Mouse (Mus musculus) frontal cortex, postnatal 14 days (tissue): ENCODE results near the gene Abcd1.
"Not testable (repeated sequence)": the region's sequence is repeated elsewhere in the genome, so short reads cannot be mapped to it uniquely, and the experiment has no call there.

ENCODE experiments used
- DNase-seq, 2 experiments: peaks; one replicate each; pipeline ENCODE4 v3.0.0; 2022; ENCODE audit warnings: low spot score in 2 of 2

Abcd1 gene

DNA sequence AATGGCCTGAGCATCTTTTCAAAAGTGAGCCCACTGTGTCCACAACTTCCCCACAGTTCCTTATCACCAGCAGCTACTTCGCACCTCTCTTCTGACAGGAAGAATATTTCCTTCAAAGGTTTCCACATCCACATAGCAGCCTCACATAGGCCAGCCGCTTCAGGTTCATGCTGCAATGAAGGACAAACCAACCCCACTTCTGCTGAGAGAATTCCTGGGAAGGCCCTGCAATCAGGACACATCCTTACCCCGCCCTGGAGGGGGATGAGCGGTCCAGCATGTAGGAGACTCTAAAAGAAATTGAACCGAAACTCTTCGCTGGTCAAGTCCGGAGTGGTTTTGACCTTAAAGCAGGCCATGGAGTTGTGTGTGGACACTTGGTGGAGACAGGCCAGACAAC lies 23.4 kb downstream of the Abcd1 start:
- DNase-seq = not testable (repeated sequence)

DNA sequence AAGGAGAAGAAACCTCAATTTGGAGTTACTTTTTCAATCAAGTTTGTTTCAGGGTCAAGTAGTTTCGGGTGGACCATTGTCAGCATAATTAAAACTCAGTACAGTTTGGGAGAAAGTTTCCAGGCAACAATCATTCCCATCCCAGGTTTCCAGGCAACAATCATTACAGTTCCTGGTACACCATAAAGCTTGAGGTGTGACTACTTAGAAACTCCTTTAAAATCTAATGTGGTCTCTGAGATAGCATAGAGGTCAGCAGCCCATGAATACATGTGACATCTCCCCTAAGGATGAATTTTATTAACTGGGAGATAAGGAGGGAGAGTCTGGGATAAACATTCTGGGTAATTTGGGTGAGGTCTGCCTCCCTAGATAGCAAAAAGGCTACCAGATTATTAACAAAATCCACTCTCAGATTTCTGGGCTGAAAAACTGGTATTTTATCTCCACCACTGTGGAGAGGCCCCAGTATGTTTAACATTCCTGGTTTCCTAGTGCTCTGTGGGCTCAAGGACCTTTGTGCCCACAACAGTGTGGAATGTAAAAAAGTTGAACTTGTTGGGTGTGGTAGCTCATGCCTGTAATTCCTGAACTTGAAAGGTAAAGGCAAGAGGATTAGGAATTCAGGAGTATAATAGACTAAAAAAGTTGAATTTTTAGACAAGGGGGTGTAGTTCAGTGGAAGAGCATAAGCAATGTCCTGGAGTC lies 28.5 kb downstream of the Abcd1 start:
- no peak for DNase-seq

DNA sequence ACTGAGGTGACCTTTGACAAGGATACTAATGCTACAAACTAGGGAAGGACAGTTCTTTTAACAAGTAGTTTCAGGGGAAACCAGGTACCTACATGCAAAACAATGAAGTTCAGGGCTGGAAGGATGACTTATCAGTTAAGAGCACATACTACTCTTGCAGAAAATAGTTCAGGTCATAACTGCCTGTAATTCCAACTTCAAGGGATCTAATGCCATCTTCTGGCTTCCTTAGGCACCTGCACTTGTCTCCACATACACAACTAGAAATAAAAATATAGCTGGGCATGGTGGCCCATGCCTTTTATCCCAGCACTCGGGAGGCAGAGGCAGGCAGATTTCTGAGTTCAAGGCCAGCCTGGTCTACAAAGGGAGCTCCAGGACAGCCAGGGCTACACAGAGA lies 32.6 kb downstream of the Abcd1 start:
- no peak for DNase-seq

DNA sequence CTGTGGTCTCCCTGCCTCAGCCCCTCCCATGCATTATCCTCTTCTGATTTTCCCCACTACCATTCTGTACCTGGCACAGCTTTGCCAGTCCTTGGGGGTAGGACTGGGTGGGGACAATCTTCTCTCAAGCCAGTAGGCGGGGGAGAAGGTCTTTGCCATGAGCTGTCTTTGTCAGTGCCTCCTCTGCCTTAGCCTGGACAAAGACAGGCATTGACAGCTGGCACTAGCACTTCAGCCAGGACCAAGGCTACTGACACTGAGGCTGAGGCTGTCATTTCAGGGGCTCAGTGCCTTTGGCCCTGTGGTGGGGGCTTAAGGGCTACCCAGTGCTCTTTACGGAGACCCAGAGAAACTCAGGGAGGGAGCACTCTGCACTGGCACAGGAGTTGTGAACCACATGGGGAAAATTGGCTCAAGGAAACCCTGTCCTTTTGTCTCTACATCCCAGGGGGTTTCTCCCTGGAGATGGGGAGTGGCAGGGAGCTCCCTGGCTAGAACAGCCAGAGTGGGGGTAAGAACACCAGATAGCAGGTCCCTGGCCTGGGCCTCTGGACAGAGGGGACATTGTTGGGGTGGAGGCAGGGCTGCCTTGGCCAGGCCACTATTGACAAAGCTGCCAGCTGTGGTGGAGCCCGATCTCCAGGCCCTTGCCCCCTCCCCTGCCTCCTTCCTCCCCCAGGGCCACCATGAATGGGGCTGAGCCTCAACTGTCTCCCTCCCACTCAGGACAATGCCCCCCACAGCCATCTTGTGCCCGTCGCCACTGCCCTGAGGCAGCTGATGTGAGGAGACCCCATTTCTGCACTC lies 40.1 kb downstream of the Abcd1 start, which contains the start of gene Plxnb3:
Gene Plxnb3 (plus strand): TSS at position 757 of the 807 bp plus-strand sequence.
- no peak for DNase-seq

DNA sequence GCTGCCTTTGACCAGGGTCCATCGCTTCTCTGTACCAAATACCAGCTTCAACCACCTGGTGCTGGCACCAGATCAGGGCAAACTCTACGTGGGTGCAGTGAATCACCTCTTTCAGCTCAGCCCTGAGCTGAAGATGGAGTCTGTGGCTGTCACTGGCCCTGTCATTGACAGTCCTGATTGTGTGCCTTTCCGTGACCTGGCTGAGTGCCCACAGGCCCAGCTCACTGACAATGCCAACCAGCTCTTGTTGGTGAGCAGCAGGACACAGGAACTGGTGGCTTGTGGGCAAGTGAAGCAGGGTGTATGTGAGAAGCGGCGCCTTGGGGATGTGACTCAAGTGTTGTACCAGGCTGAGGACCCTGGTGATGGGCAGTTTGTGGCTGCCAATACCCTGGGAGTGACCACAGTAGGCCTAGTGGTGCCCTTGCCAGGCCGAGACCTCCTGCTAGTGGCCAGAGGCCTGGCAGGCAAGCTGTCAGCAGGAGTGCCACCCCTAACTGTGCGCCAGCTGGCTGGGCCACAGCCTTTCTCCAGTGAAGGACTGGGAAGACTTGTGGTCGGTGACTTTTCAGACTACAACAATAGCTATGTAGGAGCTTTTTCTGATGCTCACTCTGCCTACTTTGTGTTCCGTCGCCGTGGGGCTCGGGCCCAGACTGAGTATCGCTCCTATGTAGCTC lies 42.4 kb downstream of the Abcd1 start:
- no peak for DNase-seq

DNA sequence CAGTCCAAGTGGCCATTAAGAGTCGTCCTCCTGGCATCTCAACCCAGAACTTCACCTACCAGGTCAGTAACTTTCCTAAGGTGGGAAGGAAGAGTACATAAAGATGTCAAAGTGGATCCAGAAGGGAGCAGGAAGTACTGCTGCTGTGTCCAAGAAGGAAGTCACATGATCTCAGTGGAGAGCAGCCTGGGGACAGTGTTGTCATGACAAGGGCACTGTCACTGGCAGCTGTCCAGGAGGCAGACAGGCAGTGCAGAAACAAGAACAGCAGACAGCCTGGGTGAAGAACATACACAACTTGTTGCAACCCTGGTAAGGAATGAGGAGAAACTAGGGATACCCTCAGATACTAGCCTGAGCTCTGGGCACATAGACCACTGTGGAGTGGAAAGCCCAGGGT lies 48.9 kb downstream of the Abcd1 start:
- DNase-seq = no peak

DNA sequence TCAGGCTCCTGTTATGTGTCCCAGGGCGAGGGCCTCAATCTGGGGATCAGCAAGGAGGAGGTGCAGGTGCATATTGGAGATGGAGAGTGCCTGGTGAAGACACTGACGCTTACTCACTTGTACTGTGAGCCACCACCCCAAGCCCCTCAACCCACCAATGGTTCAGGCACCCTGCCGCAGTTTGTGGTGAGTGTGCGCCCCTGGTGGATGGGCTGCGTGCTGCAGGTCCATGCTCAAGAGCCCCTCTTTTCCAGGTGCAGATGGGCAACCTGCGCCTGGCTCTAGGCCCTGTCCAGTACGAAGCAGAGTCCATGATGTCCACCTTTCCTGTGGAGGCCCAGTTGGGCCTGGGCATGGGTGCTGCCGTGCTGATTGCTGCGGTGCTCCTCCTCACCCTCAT lies 50.9 kb downstream of the Abcd1 start:
- no peak for DNase-seq

DNA sequence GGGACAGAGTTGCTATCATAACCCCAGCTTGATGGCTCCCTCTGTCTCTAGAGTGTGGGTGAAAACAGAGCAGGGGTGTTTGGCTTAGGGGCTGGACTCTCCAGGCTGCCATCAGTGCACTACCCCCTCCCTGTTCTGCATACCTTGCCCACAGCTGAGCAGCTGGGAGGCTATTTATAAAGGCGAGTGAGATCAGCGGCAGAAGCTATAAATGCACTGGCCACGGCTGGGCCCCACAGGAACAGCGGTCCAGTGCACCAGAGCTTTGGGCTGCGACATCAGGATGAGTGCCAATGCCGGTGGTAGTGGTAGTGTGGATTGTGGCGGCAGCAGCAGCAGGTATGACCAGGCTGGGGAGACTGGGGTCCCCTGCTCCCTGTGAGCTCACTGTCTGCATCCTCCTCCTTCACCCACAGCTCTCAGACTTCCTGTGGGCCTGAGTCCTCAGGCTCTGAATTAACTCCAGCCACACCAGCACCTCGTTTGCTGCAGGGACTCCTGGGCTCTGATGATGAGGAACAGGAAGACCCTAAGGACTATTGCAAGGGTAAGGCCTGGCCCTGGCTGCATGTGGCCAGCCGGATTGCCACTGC lies 57.9 kb downstream of the Abcd1 start, which contains the start of gene Srpk3:
Gene Srpk3 (plus strand): TSS at position 238 of the 593 bp plus-strand sequence.
- DNase-seq = no peak

DNA sequence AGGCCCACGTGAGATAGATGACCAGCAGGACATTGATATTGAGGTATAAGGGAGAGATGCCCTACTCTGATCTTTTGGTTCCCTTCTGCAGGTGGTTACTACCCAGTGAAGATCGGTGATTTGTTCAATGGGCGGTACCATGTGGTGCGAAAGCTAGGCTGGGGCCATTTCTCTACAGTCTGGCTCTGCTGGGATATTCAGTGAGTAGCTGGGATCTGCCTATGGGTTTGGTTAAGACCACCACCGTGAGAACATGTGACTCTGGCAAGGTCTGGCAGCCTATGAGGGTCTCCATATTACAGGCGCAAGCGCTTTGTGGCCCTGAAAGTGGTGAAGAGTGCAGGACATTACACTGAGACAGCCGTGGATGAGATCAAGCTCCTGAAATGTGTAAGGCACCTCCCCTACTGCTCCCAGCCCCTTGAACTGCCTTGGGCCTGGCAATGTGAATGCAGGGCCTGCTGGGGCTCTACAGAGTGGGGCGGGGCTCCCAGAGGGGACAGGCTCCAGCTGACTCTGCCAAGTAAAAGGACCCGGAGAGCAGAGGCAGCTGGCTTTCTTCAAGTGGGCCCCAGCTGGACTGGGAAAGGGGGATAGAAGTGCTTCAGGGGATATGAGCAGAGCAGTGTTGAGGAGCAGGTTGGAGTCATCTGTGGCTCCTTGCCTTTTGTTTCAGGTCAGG lies 58.5 kb downstream of the Abcd1 start:
- no peak for DNase-seq

DNA sequence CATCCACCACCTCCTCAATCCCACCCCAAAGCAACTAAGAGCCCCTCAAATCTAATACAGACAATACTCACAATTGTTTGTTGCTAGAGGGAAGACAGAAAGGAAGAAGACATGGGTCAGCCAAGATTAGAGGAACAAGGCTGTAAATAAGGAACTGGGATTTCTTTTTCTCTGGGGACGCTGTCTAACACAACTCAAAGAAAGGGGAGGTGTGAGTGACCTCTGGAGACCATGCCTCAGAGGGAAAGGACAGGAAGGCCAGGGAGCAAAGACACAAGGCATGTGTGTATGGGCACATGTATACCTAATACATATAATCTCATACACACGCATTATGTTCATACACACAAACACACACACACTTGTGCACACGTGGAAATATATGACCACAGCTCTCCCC lies 65.8 kb downstream of the Abcd1 start:
- no peak for DNase-seq

DNA sequence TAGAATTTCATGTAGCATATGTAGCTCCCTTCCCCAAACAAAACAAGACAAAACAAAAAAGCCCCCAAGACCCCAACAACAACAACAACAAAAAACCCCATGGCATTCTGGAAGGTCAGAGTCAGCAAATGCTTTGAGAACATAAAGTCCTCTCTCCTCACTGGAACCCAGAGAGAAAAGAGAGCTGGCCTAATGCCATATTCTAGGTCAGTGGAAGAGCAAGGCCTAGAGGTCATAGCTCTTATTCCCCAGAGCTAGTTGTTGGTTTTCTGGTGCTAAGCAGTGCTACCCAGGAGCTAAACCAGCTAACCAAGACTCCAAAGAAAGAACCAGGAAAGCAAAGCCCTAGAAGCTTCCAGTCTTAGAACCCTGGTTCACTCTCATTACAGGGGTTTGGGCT lies 69.3 kb downstream of the Abcd1 start:
- no peak for DNase-seq

DNA sequence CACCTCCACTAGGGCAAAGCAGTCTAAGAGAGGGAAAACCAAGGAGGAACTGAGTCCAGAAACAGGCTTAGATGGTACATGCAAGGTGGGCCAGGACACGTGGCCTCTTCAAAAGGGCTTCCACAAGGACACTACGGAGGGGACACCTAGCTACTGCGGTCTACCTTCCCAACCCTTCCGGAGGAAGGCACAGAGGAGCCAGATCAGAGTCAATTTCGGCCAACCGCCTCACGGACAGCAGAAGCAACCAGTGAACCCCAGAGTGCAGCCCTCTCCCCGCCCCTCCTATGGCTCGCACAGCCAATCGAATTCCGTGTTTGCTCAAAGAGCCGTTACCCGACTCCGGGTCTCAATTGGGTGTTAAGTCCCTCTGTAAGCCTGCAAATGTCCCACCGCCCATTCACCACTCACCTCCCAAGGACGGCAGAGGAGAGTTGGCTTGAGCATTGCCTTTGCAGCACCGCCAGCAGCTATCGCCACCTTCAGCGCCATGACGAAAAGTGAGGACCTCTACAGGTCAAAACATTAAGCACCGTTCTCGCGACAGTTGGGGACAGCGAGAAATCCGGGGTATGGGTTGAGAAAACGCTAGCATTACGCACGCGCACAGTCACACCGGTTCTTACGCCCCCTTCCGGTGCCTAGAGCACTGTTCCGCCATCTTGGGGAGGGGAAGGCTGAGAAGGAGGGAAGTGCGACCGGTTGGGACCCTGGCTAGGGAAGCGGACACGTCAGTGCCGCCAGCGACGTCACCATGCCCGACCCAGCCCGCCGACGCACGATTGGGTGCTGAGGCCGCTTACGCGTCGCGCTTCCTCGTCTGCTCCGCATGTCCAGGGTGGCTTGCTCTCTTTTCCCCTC lies 70.2 kb downstream of the Abcd1 start, which contains the start of the genes Idh3g and Ssr4:
Gene Idh3g (minus strand): TSS at position 534 of the 861 bp plus-strand sequence.
Gene Ssr4 (plus strand): TSS at position 665 of the 861 bp plus-strand sequence.
- peak; percentile 86 to 94 for DNase-seq

DNA sequence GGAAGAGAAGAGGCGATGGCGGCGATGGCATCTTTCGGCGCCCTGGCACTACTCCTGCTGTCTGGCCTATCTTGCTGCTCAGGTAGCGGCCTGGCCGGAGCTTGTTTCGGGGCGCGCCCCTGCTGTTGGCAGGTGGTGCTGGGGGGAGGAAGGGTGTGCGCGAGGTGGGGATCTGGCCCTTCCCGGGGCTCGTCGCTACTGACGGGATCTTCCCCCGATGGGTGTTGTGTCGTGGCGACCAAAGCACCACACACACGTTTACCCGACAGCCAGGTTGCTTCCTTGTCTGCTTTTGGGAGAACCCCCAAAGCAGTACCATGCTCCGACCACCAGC lies 70.8 kb downstream of the Abcd1 start:
- DNase-seq = no peak
